Mouse (Mus musculus) thymus, adult 2 months (tissue): Measurements from ENCODE around the gene Hnrnpu.

Source experiments
- CTCF ChIP-seq: fragments of 200-500 bp; IDR thresholded peaks from 2 replicates; pipeline ENCODE4 v1.5.1; 2012; ENCODE audit warnings: mild to moderate bottlenecking, control low read depth, low read length, moderate library complexity, borderline replicate concordance; ENCODE audit not compliant: control insufficient read depth, poor library complexity, insufficient read depth; ENCODE audit errors: extremely low read depth
- POLR2A ChIP-seq: fragments of 200-500 bp; IDR thresholded peaks from 2 replicates; pipeline ENCODE4 v1.6.1; 2012; ENCODE audit warnings: mild to moderate bottlenecking, low read length, control low read depth, moderate library complexity; ENCODE audit not compliant: control insufficient read depth, poor library complexity, insufficient read depth; ENCODE audit errors: extremely low read depth

DNA sequence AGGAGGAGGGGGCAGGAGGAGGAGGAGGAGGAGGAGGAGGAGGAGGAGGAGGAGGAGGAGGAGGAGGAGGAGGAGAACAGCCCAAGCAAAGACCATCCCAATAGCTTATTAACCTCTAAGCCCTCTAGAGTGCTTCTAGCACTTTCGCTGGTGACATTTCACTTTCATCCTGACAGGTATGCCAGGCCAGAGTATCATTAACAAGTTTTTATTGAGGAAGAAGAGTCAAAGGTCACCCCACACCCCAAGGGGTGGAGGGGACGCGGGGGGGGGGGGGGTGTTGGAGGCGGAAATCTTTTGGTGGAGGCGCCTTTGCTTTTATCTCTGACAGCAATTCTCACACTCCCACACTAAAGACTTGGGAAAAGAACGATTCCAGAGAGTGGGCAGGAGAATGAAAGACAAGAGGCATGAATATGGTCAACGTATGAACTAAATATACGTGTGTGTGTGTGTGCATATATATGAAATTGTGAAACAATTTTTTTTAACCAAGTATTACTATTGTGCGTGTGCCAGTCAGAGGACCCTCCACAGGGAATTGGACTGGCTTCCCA is 62.3 kb downstream of the Hnrnpu start:
- TF ChIP-seq CTCF (no peak), POLR2A (no peak)
